Mouse (Mus musculus): ENCODE measurements around the gene Coq8a. TPM values are rescaled to one million over a fixed set of nuclear protein-coding genes. Genes with fewer than 3 reads are reported as not detected.
A peak's percentile ranks its signal among the peaks of the same experiment; 100 is the strongest.

Coq8a gene
- polyA plus RNA-seq, 1 experiment from 2014 or later, result 2.6 TPM

DNA sequence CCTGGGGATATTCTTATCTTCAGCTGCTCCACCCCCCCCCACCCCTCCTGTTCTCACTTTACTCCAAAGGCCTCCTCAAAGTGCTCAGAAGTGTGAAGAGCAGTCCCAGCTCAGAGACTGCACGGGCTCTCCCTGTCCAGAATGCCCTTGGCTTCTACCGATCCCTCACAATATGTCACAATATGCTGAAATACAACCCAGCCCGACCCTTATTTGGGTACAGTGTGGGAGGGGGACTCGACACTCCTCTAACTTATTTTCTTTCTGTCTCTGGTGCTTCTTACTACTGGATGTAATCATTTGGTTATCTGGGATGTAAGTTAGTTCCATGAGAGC is 281 bp upstream of the Coq8a start:
- TF ChIP-seq CTCF (IDR thresholded peaks at IDR 0.05), result no peak
- ATAC-seq, result no peak
- in situ Hi-C loops (cut with MboI; ENCODE audit: low pct_unique_long_range_greater_than_20kb), result no loop called here
- H3K27me3 ChIP-seq, result no peaks in the 10 kb centered on the region
- ChIA-PET POLR2A (no interaction called here), CTCF (interaction anchor here (1.1 kb wide), 1 partner anchor 9 kb away, joined by 3 read pairs; no protein-coding TSS in a partner anchor)
- no peak for DNase-seq (ENCODE audit: low read depth, low spot score)

DNA sequence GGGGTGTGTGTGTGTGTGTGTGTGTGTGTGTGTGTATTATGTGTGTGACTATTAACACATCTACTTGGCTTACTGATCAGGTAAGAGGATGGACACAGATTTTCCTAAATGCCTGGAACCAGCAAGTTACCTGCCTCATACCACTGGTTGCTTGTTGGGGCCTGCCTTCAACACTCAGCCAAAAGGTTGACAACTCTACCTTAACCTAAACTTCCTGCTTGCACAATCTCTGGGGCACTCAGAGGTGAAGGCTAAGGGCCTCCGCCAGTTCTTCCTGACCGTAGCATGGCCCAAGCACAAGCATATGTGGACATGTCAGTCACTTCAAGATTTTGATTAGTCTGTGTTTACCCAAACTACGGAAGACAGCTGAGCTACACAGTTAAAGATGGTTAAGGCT is 1.4 kb downstream of the Coq8a start:
- DNase-seq (ENCODE audit: low read depth, low spot score) (no peak), ATAC-seq (no peak)
- POLR2A ChIA-PET, result no interaction called here
- CTCF ChIA-PET, result no interaction called here
- in situ Hi-C loops (cut with MboI; ENCODE audit: low pct_unique_long_range_greater_than_20kb), result no loop called here
- no peak for TF ChIP-seq CTCF (IDR thresholded peaks at IDR 0.05)
- H3K27me3 ChIP-seq, result no peaks in the 10 kb centered on the region

DNA sequence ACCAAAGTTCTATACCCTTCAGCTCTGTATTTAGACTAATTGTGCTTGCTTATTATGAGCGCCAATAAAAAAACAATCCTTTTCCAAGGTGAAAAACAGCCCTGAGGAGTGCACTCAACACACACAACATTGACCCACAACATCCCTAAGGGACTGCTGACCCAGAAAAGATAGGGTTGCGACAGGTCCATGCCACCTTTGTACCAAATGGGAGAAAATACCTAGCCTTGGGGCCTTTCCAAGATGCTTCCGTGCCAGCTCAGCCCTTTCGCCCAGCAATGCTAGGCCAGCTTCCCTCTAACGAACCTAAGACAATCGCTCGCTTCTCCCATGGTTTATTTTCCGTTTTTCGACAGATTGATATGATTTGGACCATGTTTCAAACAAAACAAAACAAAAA is 2.9 kb downstream of the Coq8a start:
- no peak for DNase-seq (ENCODE audit: low read depth, low spot score)
- in situ Hi-C loops (cut with MboI; ENCODE audit: low pct_unique_long_range_greater_than_20kb), result no loop called here
- CTCF ChIA-PET, result no interaction called here
- POLR2A ChIA-PET, result interaction anchor here (0.5 kb wide), 1 partner anchor 34 kb away, joined by 4 read pairs; no protein-coding TSS in a partner anchor
- no peaks in the 10 kb centered on the region for H3K27me3 ChIP-seq
- no peak for TF ChIP-seq CTCF (IDR thresholded peaks at IDR 0.05)
- no peak for ATAC-seq

DNA sequence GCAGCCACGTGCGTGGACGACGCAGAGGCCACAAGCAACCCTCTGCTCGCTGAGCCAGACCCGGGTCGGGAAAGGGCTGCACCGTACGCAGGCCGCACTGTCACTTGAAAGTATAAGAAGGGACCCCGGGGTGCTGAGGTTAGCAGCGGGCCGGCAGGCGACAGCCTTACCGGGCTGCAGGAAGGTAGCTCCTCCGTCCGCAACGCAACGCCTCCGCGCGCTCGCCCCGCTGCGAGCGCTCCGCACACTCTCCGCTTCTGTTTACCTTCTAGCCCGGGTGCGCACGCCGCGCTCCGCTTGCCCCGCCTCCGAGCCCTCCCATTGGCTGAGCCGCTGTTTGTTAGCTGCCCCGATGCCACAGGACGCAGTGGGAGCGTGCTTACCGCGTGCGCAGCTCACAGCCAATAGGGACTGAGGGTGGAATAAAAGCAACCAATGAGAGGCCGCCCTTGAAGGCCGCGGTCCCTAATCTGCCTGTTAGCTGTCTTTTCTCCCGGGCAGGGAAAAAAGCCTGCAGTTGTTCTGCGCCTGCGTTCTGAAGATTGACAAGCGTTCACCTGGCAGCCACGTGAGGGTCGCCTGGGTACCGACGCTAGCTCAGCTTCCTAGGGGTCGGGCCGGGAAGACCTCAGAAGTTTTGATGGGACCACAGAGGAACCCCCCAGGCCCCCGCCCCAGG is 3.6 kb downstream of the Coq8a start:
- CTCF ChIA-PET, result no interaction called here
- in situ Hi-C loops (cut with MboI; ENCODE audit: low pct_unique_long_range_greater_than_20kb), result no loop called here
- POLR2A ChIA-PET, result interaction anchor here (0.5 to 1.4 kb wide), 2 partner anchors 35 to 235 kb away, joined by 3 to 4 read pairs; no protein-coding TSS in a partner anchor
- TF ChIP-seq CTCF (IDR thresholded peaks at IDR 0.05), result no peak
- no peaks in the 10 kb centered on the region for H3K27me3 ChIP-seq
- peak; percentile 92 for ATAC-seq
- peak; percentile 74 for DNase-seq (ENCODE audit: low read depth, low spot score)

DNA sequence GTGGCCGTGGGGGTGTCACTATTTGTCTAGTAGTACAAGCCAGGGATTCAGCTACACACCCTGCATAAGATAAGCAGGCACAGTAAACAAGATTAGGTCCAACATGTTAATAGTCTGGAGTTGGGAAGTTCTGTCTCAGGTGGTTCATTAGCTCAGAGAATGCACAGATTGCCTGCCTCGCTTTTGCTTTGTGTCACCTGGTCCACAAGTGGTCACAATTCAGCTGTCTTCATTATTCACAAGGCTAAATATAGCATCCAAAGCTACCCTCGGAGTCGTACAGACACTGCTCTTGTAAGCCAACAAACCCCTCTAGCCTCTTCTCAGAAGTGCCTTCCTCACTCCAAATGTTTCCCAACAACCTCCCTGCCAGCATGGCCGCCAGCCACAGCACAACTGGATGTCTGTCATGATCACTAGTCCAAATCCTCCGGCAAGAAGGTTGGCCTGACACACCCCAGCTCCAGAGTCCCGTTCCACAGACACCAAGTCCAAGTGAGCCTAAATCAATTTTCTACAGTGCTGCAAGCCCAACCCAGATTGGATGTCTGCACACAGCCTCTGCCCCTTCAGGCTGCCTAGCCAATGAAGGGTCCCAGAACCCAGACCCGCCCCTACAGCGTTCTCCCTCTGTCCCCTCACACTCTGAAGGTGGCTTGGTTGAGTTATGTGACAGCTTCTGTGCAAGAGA is 4.5 kb downstream of the Coq8a start:
- no peak for TF ChIP-seq CTCF (IDR thresholded peaks at IDR 0.05)
- in situ Hi-C loops (cut with MboI; ENCODE audit: low pct_unique_long_range_greater_than_20kb), result no loop called here
- ChIA-PET POLR2A (interaction anchor here (1.4 kb wide), 1 partner anchor 234 kb away, joined by 3 read pairs; no protein-coding TSS in a partner anchor), CTCF (no interaction called here)
- DNase-seq (ENCODE audit: low read depth, low spot score), result no peak
- no peaks in the 10 kb centered on the region for H3K27me3 ChIP-seq
- ATAC-seq, result peak; percentile 31

DNA sequence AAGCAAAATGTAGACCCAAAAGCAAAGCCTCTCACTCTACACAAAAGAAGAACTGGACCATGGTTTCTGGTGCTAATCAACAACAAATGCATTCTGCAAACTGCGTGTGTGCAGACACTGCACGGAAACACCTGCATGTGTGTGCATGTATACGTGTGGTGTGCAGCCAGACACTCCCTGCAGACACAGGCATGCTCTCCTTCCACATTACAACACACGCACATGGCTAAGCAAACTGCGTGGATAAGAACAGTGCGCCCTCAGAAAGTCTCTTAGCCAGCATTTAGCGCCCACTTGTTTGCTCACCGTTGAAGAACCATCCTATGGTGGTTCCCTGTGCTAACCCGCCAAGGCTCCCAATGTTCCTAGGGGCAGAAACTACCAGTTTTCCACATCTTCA is 5.4 kb downstream of the Coq8a start:
- CTCF ChIA-PET, result no interaction called here
- no peak for TF ChIP-seq CTCF (IDR thresholded peaks at IDR 0.05)
- no peaks in the 10 kb centered on the region for H3K27me3 ChIP-seq
- ATAC-seq, result no peak
- POLR2A ChIA-PET, result no interaction called here
- in situ Hi-C loops (cut with MboI; ENCODE audit: low pct_unique_long_range_greater_than_20kb), result no loop called here
- DNase-seq (ENCODE audit: low read depth, low spot score), result no peak

DNA sequence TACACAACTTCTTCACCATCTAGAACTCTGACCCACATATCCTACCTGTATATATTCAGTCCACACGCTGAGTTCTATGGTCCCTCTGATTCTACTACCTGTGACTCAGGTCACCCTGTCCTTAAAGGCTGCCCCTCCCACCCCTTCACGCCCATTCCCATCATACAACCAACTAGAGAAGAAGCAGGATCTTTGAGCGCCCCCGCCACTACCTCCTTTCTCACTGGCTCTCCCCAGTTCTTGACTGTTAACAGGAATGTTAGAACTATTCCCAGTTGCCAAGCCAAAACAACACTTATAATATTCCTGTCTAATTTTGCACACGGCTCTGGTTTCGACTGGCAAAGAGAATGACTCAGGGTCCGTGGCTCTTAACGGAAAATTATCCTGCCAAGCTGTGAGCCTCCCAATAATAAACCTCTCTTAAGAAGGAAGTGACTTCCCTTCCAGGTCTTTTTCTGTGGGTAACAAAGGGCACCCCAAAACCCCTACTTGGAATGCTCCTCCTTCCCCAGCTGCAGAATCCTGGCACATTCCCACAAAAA is 5.9 kb downstream of the Coq8a start:
- no peak for DNase-seq (ENCODE audit: low read depth, low spot score)

DNA sequence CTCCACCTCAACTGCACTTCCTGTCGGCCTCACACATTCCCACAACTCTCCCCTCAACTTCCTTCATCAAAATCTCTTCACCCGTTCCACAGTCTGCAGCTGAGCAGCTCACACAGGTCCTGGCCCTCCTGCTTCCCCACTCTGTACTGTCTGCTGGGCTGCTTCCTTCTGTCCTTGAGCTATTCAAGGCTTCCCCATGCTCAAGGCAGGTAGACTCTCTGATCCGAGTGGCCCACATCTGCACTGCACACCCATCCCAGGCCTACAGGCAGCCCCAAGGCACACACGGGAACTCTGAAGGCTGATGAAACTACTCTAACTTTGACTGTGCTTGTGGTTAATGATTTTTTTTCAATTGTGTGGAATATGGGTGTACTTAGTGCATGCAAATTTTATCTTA is 6.5 kb downstream of the Coq8a start:
- CTCF ChIA-PET, result no interaction called here
- in situ Hi-C loops (cut with MboI; ENCODE audit: low pct_unique_long_range_greater_than_20kb), result no loop called here
- peaks cover under 1% of the 10 kb centered on the region for H3K27me3 ChIP-seq
- no peak for ATAC-seq
- TF ChIP-seq CTCF (IDR thresholded peaks at IDR 0.05), result no peak
- POLR2A ChIA-PET, result no interaction called here
- no peak for DNase-seq (ENCODE audit: low read depth, low spot score)

More for the DNA sequence above, 5.9 kb downstream of the Coq8a start:
- CTCF ChIA-PET, result no interaction called here
- ATAC-seq, result no peak
- in situ Hi-C loops (cut with MboI; ENCODE audit: low pct_unique_long_range_greater_than_20kb), result no loop called here
- no peaks in the 10 kb centered on the region for H3K27me3 ChIP-seq
- no peak for TF ChIP-seq CTCF (IDR thresholded peaks at IDR 0.05)
- POLR2A ChIA-PET, result no interaction called here

DNA sequence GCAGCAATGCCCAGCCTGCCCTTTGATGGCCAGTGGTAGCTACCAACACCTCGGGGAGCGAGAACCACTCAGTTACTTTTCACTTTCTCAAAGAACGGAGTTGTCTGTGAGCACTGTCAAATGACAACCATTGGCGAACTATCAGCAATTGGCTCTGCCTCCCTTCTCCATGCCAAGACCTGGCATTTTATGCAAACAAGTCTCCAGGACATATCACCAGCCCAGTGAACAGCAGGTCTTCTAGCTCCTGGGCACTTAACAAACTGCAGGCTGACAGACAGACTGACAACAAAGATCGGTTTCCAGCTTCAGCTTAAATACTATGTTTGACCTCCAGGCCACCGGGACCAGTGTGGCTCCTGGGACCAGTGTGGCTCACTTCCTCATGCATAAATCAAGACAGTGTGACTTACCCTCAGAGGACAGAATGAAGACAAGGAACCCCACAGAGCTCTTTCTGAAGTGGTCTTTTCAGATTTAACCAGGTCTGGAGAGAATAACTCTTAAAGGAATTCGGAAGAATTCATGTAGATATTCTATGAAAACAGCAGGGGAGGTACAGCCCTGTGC is 7.7 kb downstream of the Coq8a start:
- POLR2A ChIA-PET, result no interaction called here
- no peak for DNase-seq (ENCODE audit: low read depth, low spot score)

DNA sequence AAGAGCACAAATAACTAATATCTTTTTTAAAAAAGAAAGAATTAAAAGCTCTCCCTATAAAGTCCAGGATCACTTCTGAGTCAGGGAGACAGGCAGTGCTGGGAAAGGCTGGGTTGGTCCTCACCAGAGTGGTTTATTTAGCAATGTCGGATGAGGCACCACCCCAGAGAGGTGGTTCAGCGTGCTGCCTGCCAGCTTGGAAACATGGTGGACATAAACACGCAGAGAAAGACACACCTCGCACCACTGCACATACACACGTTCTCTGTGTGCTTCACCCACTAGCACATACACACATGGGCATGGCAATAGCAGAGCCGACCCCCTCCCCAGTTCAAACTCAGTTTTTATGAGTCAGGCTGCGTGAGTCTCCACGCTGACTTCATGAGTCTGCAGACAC is 8.3 kb downstream of the Coq8a start:
- TF ChIP-seq CTCF (IDR thresholded peaks at IDR 0.05), result no peak
- no peak for ATAC-seq
- DNase-seq (ENCODE audit: low read depth, low spot score), result no peak
- peaks cover 5% of the 10 kb centered on the region for H3K27me3 ChIP-seq
- ChIA-PET POLR2A (no interaction called here), CTCF (no interaction called here)
- in situ Hi-C loops (cut with MboI; ENCODE audit: low pct_unique_long_range_greater_than_20kb), result no loop called here

More for the DNA sequence above, 7.7 kb downstream of the Coq8a start:
- H3K27me3 ChIP-seq, result peaks cover 5% of the 10 kb centered on the region
- in situ Hi-C loops (cut with MboI; ENCODE audit: low pct_unique_long_range_greater_than_20kb), result no loop called here
- TF ChIP-seq CTCF (IDR thresholded peaks at IDR 0.05), result no peak
- no peak for ATAC-seq
- CTCF ChIA-PET, result no interaction called here

DNA sequence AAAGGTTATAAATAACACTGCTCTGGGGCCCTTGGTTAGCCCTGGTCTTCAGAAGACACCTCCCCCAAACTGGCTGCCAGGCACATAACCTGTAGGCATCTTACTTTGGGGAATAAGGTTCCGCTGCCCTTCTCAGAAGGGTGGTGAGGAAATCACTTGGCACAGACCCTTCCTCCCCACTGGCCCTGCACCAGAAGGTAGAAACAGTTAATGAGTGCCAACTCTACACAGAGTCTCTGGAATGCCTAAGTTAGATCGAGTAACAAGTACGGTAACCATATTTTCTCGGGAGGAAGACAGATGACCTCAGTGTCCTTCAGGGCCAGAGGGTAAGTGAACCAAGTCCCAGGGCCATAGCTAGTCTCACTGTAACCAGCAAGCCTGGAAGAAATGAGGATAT is 10.5 kb downstream of the Coq8a start:
- H3K27me3 ChIP-seq, result peaks cover 5% of the 10 kb centered on the region
- DNase-seq (ENCODE audit: low read depth, low spot score), result no peak
- in situ Hi-C loops (cut with MboI; ENCODE audit: low pct_unique_long_range_greater_than_20kb), result no loop called here
- ChIA-PET POLR2A (no interaction called here), CTCF (no interaction called here)
- no peak for TF ChIP-seq CTCF (IDR thresholded peaks at IDR 0.05)
- no peak for ATAC-seq
